Mouse (Mus musculus) spleen, postnatal 36 days (tissue): Measurements from ENCODE around the gene Spindoc.

Experiments
- DNase-seq, 2 experiments: peaks; one replicate each; pipeline ENCODE4 v3.0.0; 2022; ENCODE audit warnings: low spot score in 2 of 2, mixed read lengths in 1 of 2

Spindoc gene

DNA sequence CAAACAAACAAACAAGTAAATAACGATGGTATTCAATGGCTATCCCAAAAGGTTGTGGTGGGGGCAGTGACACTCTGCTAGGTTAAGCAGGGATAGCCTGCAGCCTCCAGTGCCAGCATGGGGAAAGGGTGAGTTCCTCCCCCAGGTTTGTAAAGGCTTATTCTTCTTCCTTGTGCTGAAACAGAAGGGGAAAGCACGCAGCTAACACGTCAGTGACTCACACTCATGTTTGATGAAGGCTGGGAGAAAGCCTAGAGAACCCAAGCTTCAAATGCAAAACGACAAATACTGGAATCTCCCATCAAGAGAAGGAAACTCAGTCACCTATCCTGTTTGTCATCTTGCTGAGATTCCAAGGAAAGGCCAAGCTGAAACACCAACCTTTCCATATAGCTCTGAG lies 47.1 kb downstream of the Spindoc start:
- no peak for DNase-seq

DNA sequence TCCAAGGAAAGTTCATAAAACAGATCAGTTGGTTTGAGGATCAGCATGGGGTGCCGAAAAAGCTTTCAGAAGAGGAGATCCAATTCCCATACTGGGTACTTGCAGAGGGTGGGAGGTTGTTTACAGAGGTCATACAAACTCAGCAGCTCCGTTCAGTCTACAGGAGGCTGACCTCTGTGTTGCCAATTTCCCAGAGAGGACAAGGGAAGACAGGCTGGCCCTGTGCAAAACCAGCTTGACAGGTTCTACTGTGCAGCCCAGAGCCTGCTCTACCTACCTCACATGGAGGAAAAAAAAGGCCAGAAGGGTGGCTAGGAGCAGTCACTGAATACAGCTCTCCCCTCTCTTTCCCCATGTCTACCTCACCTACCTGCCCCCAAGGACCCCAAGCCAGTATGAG lies 48.7 kb downstream of the Spindoc start:
- DNase-seq = no peak

DNA sequence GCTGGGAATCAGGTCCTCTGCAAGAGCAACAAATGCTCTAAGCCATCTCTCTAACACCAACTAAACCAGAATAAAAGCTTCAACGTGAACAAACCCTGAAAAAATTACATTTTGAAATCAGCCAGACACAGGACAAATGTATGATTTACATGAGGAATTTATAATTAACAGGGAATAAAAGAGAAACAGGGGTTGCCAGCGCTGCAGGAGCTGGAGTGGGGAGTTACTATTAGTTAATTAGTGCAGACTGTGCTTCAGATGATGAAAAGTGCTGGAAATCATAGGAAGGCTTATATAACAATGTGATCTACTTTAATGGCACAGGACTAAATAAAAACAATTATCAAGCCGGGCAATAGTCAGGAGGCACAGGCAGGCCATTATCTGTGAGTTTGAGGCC lies 61.4 kb downstream of the Spindoc start:
- DNase-seq = no peak

DNA sequence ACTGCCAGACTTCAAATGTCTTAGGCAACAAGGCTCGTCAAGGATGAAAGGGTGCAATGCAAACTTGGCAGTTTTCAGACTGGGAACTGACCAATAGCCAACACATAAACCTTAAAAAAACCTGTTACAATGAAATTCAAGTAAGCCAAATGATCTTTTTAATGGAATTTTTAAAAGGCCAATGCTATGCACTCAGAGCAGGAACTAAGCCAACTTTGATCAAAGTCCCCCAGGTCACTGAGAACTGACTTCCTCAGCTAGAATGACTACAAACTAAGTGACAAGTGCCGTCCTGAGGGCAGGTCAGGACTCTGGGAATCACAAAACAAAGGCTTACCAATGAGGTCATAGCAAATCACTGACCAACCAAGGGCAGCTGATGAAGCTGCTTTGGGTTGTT lies 62.6 kb downstream of the Spindoc start:
- DNase-seq = no peak

DNA sequence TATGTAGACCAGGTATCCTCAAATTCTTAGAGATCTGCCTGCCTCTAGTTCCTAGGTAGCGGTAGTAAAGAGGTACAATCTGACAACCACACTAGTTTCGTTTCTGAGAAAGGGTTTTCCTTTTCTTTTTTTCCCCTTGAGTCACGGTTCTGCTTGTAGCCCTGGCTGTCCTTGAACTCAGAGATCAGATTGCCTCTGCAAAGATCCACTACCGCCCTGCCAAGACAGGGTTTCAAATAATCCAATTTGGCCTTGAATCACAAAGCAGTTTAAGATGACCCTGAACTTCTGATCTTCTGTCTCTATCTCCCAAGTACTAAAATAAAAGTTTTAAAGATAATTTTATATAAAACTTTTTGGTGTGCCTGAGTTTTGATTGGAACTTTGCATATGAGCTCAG lies 65.1 kb downstream of the Spindoc start:
- no peak for DNase-seq

DNA sequence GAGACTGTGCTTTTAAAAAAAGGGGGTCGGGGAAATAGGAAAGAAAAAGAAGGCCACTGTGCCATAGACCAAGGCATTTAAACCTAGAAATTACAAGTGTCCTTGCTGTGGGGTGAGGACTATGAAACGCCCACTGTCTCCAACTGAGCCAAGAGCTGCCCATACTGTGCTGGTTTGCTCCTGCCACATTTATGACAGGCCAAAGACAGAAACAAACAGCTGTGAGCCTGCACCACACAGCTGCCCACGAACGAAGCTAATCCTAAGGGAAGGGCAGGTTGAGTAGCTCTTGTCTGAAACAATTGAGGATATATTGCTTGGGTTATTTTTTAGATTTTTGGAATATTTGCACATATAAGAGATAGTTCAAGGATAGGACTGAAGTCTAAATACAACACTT lies 66.0 kb downstream of the Spindoc start:
- no peak for DNase-seq

DNA sequence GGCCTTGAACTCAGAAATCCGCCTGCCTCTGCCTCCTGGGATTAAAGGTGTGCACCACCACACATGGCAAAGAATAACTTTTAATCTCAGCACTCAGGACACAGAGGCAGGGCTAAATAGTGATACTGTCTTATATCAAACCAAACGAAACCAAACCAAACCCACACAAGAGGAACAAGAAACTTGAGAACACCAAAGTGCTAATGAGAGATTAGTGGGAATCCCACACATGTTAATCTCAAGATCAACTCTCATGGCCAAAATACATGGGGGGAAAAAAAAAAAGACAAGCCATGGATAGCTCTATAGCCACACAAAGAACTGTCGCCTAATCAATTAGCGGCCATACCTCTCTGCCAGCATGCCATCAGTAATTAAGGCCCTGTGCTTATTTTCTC lies 67.2 kb downstream of the Spindoc start:
- no peak for DNase-seq

DNA sequence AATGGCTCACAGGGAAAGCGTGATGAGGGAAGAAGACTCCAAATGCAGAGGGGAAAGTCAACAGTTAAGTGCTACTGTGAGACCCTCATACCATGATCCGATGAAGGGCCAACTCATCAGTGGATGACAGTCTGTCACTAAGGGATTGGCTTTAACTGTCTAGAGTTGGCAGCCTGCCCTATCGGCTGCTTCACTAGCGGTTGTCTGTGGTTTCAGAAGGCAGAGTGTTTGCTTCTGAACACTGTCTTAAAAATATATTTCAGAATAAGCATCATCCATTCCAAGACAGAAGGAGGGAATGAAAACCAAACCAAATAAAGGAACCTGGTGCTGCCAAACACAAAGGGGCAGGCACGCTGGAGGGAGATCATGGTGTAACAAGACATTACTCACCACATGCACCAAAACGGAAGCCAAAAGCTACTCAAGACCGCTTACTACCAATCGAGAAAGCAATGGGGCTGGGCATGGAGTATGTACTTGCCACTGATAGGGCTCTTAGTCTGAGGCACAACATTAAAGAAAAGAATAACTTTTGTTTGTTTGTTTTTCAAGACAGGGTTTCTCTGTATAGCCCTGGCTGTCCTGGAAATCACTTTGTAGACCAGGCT lies 67.7 kb downstream of the Spindoc start:
- DNase-seq = peak in 1 of 2 experiments; percentile 27

DNA sequence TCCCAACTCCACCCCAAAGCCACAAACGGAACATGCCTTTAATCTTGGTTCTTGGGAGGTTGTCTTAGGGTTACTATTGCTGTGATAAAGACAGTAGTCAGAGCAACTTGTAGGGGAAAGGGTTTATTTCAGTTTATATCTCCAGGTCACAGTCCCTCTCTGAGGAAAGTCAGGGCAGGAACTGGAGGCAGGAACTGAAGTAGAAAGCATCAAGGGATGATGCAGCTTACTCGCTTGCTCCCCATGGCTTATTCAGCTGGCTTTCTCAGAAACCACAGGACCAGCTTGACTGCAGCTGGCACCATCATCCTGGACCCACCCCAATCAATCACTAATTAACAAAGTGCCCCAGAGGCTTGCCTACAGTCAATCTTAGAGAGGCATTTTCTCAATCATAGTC lies 69.1 kb downstream of the Spindoc start:
- DNase-seq = no peak

DNA sequence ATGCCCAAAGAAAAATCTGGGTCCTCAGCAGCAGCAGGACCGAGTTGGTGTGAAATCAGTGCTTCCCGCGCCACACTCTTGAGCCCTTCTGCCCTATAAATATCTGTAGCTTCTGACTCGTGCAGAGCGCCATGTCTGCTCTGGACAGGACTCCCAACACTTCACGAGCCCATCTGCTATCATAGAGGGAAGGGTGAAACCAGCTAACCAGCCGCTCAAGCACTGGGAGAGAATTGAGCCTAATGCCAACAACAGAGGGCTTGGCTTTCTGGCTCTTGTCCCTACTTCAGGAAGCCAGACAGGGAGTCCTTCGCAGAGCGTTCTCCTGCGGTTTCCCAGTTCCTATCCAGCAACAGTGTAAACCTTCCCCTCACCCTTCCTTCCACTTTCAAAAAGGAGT lies 71.5 kb downstream of the Spindoc start:
- DNase-seq = no peak

DNA sequence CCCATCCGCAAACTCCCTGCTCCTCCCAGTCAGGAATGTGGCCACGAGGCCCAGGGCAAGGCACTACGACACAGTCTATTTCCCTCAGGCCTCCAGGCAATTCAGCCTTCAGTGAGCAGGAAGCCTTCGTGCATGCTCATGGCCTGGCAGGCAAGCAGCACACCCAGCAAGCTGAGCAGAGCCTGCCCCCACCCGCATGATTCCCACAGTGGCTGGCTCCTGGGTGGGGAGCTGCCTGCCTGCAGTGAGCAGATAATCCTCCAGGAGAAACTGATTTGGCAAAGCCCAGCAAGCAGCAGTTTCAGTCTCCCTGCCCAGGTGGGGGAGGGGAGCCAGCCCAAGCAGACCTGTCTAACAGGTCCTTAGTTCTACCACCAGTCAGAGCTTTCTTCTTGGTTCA lies 72.1 kb downstream of the Spindoc start:
- peak; percentile 48 to 58 for DNase-seq

DNA sequence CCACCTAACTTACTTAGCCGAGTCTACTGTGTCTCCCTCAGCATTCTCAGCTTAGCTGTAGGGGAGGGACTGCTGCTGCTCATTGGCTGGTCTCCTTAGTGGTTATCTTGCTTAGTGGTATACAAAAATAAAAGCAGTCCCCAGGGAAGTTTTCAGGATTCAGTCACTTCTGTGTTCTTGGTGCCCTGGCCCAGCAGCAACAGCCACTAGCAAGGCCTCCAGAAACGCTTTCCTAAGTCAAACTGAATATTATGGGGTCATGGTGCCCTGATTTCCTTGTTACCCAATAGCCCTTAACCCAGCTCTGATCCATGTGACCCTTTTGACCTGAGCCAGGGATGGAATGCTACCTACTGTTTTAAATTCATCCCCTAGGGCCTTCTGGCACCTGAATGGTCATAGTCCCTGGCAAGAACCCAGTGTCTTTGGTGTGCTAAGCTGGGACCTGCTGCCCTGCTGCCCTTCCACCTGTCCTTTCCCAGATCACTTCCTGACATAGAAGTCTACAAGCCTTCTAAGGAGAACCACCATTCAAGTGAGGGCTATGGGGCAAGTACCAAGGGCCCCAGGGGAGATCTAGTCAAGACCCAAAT lies 73.0 kb downstream of the Spindoc start:
- no peak for DNase-seq

DNA sequence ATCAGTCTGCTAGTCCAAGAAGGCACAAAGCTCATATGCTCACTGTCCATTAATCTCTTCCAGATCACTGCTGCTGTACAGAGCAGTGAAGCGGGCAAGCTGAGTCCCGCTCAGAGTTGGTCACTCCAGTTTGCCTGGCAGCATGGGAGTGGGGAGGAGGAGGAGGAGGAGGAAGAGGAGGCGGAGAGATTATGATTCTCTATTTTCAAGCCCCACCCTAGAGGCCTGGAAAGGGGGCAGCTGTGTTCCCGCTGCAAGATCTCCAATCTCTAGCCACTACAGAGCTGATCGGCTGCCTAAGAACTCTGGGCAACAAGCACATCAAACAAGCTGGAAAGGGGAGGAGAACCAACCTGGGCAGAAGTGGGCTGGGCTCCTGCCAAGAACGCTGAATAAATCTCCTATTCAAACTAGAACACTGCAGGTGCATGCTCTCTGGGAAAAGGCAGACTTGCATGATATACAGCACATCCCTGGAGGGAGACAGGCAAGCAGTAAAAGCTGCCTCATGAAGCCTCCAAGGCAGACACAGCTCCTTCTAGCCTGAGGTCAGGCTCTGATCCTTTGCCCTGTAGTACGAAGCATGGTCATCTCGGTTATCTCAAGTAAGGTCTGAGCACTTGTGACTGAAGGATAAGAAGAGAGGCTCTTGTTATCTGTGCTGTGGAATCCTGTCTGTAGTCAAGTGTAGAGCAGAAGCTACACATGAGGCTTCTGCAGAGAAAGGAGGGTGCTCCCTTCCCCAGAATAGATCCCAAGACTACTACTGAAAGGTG lies 74.6 kb downstream of the Spindoc start:
- DNase-seq = no peak

DNA sequence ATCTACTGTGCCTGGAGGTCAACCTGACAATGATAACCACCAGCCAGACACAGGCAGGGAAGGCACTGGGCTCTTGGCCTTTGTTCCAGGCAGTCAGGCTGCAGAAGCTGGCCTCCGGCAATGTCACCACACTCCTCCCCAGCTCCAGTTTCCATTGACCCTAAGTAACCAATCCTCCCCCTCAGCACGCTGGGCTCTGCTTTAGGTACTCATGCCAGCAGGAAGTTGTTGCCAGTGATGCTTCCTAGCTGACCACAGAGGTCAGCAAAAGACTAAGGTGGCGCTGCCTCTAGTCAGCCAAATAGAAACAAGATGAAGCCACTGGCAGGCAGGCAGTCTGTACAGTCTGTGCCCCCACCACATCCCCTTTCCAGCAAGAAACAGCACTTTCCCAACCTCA lies 75.8 kb downstream of the Spindoc start:
- no peak for DNase-seq

DNA sequence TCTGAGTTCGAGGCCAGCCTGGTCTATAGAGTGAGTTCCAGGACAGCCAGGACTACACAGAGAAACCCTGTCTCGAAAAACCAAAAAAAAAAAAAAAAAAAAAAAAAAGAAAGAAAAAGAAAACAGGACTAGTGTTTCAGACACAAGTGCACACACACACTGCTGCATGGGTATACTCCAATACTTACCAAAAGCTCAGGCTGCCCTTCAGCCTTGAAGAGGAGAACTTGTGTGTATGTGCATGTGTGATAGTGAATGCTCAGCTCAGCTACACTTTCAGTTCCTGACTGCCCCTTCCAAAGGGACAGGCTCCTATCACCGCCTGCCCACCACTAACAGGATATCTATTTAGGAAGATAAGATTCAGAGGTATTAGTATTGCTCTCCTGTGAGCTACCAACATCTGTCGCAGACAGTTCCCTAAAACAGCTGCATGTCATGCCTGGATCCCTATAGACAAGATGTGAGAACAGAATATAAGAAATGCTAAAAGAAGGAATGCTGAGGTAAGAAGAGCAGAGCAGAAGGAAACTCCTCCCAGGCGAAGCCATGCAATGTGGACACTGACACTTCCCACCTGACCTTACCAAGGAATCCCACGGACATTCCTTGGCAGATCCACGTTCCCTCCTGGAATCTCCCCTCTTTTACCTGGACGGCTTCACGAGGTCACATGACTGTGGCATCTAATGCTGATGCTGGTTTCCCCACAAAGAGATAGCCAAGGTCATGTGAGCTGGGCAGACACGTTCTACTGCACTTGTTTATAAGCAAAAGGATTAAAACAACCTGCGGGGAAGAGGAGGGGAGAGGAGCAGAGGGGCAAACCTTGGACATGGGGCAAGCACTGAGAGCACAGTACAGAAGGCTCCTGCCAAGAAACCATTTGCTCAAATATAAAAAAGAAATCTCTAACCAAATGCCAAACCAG lies 77.1 kb downstream of the Spindoc start:
- no peak for DNase-seq

DNA sequence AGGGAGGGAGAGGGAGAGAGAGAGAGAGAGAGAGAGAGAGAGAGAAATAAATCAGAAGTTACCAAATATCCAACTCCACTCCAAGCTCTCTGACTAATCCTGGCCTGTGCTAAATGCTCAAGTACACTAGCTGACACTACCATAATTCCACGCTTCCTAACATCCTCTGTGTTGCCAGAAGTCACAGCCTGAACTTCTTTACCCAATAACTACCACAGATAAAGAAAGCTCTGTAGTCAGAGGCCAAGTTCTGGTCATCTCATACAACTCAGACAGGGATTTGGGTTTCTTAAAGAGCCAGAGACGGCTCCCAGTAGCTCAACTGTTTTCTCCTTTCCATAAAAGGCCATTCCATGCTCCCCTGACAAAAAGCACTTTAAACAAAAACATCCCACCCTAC lies 78.0 kb downstream of the Spindoc start:
- no peak for DNase-seq
